Mouse (Mus musculus) midbrain, embryonic 10.5 days (tissue): ENCODE measurements at regions not wholly inside any gene's neighbourhood (a gene's known extent, or its start where the extent isn't known, plus 50 kb on each side); places are given as distances from the start of the nearest gene placed in this dataset.

ENCODE experiments used
- DNase-seq: peaks from one replicate; pipeline ENCODE4 v3.0.0-alpha.2; 2017; ENCODE audit warnings: low spot score
- H3K27ac ChIP-seq: fragments of 300-500 bp; sonication (generic); replicated peaks from 2 replicates; pipeline ENCODE4 v1.5.1; 2016; ENCODE audit warnings: mild to moderate bottlenecking
- H3K27me3 ChIP-seq: fragments of 300-500 bp; sonication (generic); 2 replicates; pipeline ENCODE4 v1.6.1; 2016; ENCODE audit warnings: low read depth, mild to moderate bottlenecking; ENCODE audit not compliant: poor library complexity, severe bottlenecking
- H3K36me3 ChIP-seq: fragments of 300-500 bp; sonication (generic); 2 replicates; pipeline ENCODE4 v1.6.1; 2016; ENCODE audit warnings: mild to moderate bottlenecking, moderate library complexity
- H3K4me1 ChIP-seq: fragments of 300-500 bp; sonication (generic); 2 replicates; pipeline ENCODE4 v1.6.1; 2016
- H3K4me3 ChIP-seq: fragments of 300-500 bp; sonication (generic); 2 replicates; pipeline ENCODE4 v1.5.1; 2016; ENCODE audit warnings: mild to moderate bottlenecking, moderate library complexity
- H3K9me3 ChIP-seq: fragments of 300-500 bp; sonication (generic); replicated peaks from 2 replicates; pipeline ENCODE4 v1.6.1; 2016; ENCODE audit warnings: mild to moderate bottlenecking
- whole genome bisulfite sequencing: fragments of 180-500 bp; shearing (Covaris S2); methylation state at CpG from one replicate; pipeline ENCODE4 v1.1.7; 2016; 5-methylcytosine and 5-hydroxymethylcytosine counted together

DNA sequence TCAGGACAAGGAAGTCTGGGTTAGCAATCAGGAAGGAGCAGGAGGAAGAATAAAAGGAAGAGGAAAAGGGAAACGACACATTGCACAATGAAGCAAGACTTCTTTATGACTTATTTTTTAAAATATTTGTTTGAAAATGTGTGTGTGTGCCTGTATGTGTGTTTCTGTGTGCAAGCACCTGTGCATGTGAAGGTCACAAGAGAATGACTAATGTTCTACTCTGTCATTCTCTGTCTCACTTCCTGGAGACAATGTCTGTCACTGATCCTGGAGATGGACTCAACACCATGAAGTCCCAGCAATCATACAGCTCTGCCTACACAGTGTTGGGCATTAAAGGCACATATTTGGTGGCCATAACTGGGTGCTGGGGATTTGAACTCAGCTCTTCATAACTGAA lies 96.2 kb upstream of the Trib2 start:
- no peak for DNase-seq
- Histone ChIP-seq H3K4me3 (no peak overlapping the region), H3K27me3 (no peaks in the 10 kb centered on the region), H3K4me1 (no peaks in the 10 kb centered on the region), H3K9me3 (no peaks in the 10 kb centered on the region), H3K36me3 (no peaks in the 10 kb centered on the region), H3K27ac (no peak overlapping the region)
- 84% methylated on average over 1 of the region's 1 CpGs for WGBS

DNA sequence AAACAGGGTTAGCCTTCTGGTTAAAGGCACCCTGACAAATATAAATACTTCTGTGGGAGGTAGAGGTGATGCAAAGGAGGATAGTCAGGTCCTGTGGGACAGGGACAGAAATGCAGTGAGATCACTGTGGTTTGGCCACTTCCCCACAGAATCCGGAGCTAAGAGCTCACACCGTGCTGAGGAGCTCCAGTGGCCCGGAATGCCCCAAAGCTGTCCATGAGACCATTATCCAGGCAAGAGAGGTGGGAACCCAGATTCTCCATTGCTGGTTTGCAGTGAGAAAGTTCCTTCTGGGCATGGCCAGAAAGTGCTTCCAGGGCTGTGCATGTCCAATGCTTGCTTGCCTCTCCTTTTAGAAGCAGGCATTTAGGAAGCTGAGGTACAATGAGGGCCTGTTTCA lies 95.8 kb upstream of the Trib2 start:
- Histone ChIP-seq H3K4me1 (no peaks in the 10 kb centered on the region), H3K36me3 (no peaks in the 10 kb centered on the region), H3K9me3 (no peaks in the 10 kb centered on the region), H3K27me3 (no peaks in the 10 kb centered on the region), H3K4me3 (no peak overlapping the region), H3K27ac (no peak overlapping the region)
- no peak for DNase-seq
- WGBS, result 90% methylated on average over 3 of the region's 3 CpGs

DNA sequence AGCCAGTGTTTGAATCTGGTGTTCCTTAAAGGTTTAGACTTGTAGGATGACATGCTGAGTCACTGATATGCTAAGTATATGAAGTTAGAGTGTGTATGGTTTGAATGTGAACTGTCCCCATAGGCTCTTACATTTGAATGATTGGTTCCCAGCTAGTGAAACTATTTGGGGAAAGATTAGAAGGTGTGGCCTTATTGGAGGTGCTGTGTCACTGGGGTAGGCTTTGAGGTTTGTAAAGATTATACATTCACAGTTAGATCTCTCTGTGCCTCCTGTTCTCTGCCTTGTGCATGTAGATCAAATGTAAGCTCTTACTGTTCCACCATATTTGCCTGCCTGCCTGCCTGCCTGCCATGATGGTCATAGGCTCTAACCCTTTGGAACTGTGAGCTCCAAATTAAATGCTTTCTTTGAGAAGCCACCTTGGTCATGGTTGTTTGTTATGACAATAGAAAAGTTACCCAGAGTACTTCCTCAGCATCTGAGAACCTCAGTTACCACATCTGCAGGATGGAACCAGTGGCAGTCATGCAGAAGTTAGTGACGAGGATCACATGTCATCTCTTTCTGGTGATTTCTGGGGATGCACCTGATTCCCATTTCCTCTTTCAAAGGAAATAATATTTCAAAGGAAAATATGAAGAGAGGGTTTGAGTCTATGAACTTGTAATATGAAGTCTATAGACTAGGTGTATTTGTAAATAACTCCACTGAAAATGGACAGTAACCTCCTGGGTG lies 94.7 kb upstream of the Trib2 start:
- no peaks in the 10 kb centered on the region for H3K36me3 ChIP-seq
- no peaks in the 10 kb centered on the region for H3K9me3 ChIP-seq
- no peaks in the 10 kb centered on the region for H3K4me1 ChIP-seq
- H3K27ac ChIP-seq, result no peak overlapping the region
- H3K4me3 ChIP-seq, result no peak overlapping the region
- WGBS, result 85% methylated on average over 1 of the region's 1 CpGs
- DNase-seq, result no peak
- H3K27me3 ChIP-seq, result no peaks in the 10 kb centered on the region

DNA sequence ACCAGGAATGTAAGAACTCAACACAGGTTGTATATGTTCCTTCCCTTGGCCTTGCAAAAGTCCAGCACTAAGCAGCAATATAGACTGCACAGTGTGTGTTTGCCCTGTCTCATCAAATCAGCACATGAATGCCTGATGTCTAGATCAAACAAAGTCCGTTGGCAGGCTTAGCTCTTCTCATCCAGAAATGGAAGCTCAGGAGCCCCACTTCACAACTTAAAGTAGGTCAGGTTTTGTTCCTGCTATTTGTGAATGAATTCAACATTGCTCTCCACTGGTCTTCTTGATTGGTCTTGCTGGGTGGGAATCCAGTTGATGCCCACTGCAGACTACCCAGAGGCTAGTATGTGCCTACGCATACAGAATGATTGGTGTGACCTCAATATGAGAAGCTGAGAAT lies 80.8 kb upstream of the Trib2 start:
- H3K9me3 ChIP-seq, result no peaks in the 10 kb centered on the region
- no peaks in the 10 kb centered on the region for H3K36me3 ChIP-seq
- WGBS, result 79% methylated on average over 2 of the region's 2 CpGs

DNA sequence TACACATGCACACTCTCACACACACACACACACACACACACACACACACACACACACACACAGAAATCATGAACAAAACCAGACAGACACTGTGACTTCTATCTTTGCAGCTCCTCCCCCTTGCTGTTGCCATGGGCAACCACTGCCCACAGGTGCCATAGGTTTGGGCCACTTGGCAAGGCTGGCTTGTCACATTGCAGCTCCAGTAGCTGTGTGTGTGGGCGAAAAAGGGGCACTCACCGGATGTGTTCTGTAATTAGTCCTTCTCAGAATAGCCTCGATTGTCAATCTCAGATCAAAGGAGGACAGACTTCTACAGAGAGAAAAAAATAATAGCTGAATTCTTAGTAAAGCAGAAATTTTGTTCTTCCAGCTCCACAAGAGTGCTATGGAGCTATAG lies 79.8 kb upstream of the Trib2 start:
- Histone ChIP-seq H3K27me3 (no peaks in the 10 kb centered on the region), H3K4me3 (no peak overlapping the region), H3K36me3 (no peaks in the 10 kb centered on the region), H3K4me1 (peaks cover 8% of the 10 kb centered on the region; the same call in 1 of the 2 replicates), H3K27ac (no peak overlapping the region), H3K9me3 (no peaks in the 10 kb centered on the region)
- no peak for DNase-seq
- WGBS, result 76% methylated on average over 3 of the region's 3 CpGs

More for the DNA sequence above, 80.8 kb upstream of the Trib2 start:
- peak; percentile 15 for DNase-seq
- Histone ChIP-seq H3K27ac (no peak overlapping the region), H3K27me3 (no peaks in the 10 kb centered on the region), H3K4me1 (peaks cover 8% of the 10 kb centered on the region; the same call in 1 of the 2 replicates), H3K4me3 (no peak overlapping the region)

DNA sequence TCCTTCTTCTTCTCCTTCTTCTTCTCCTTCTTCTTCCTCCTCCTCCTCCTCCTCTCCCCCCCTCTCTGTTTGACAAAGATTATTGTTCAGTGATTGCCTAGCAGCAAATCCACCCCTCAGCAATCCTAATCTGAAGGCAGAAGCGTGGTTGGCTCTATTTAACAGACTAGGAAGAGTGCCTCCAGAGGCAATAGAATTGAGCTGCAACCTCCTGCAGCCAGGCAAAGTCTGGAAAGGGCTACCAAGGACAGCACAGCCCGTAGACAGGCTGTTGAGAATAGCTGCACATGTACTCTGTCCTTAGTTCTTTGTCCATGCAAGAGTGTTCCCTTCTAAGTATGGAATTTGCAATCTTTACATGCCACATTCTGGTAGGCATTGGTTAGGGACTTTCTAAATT lies 78.5 kb upstream of the Trib2 start:
- Histone ChIP-seq H3K36me3 (no peaks in the 10 kb centered on the region), H3K4me1 (peaks cover 13% of the 10 kb centered on the region; the same call in 1 of the 2 replicates), H3K9me3 (no peaks in the 10 kb centered on the region), H3K4me3 (no peak overlapping the region), H3K27ac (no peak overlapping the region), H3K27me3 (no peaks in the 10 kb centered on the region)
- DNase-seq, result no peak
- WGBS, result 49% methylated on average over 2 of the region's 2 CpGs

DNA sequence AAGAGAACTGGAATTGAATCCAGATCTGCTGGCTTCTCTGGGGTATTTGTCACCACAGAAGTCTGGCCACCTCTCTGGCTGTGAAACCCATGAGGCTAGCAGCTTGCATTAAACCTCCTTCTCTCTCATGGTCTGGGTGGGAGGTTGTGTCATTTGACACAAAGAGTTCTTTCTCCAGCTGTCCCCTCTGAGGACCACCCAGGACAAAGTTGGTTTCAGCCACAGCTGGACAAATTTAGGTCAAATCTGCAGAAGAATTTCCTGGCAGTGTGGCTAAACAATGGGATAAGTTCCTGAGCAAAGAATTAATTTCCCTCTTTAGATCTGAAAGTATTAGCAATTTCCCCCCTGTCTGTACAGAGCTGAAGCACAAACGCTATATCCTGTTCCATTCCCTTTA lies 73.9 kb upstream of the Trib2 start:
- no peak overlapping the region for H3K27ac ChIP-seq
- no peak overlapping the region for H3K4me3 ChIP-seq
- H3K36me3 ChIP-seq, result no peaks in the 10 kb centered on the region
- no peaks in the 10 kb centered on the region for H3K27me3 ChIP-seq
- WGBS, result 41% methylated on average over 1 of the region's 1 CpGs
- 0 out of 2 replicates have a peak, but pooled peaks cover 4% of the 10 kb centered on the region for H3K4me1 ChIP-seq
- DNase-seq, result no peak
- H3K9me3 ChIP-seq, result no peaks in the 10 kb centered on the region

DNA sequence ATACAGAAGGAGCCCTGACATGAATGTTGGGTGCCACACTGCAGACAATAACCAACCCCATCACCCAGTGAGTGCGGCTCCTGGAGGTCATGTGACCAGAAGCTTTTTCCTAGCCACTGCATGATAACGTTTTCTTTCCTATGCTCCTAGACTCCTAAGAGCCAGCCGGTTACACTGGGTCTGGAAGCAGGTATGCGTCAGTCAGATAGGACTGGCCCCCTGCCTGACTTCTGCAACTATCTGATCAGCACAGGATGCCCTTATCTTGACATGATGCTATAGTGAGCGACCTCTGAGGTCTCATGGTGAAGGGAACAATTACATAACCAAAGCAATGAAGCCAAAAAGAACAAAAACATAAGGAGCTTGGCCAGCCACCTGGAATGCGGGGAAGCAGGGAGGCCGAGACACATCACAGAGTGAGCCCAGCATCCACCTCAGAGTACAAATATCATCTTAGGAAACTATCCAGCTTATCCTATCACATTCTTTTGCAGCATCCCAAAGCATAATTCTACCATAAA lies 63.2 kb upstream of the Trib2 start:
- no peaks in the 10 kb centered on the region for H3K27me3 ChIP-seq
- 82% methylated on average over 7 of the region's 7 CpGs for WGBS
- DNase-seq, result no peak
- no peaks in the 10 kb centered on the region for H3K9me3 ChIP-seq
- no peak overlapping the region for H3K4me3 ChIP-seq
- no peaks in the 10 kb centered on the region for H3K4me1 ChIP-seq
- H3K27ac ChIP-seq, result no peak overlapping the region
- no peaks in the 10 kb centered on the region for H3K36me3 ChIP-seq
